Mouse (Mus musculus): ENCODE data around the gene Hivep3. TPM values are rescaled to one million over a fixed set of nuclear protein-coding genes. Genes with fewer than 3 reads are reported as not detected.
A peak's percentile ranks its signal among the peaks of the same experiment; 100 is the strongest.

Hivep3 gene
- polyA plus RNA-seq, 1 experiment: 1.7 TPM

GRCm38 (mm10) chr4:120101186-120101585 is 367.6 kb downstream of the Hivep3 start:
- no peaks in the 10 kb centered on the region for H3K27me3 ChIP-seq (ENCODE audit: control insufficient read depth, insufficient read depth, low read length)
- no peaks in the 10 kb centered on the region for H3K4me1 ChIP-seq (ENCODE audit: control insufficient read depth, insufficient read depth, low read length)
- H3K36me3 ChIP-seq (ENCODE audit: control insufficient read depth, insufficient read depth, low read length): no peaks in the 10 kb centered on the region
- H3K4me3 ChIP-seq (ENCODE audit: control insufficient read depth, low read depth, low read length): no peak overlapping the region
- no peak for TF ChIP-seq POLR2A (IDR thresholded peaks at IDR 0.05; ENCODE audit: control insufficient read depth, low read depth, low read length)
- TF ChIP-seq CTCF (IDR thresholded peaks at IDR 0.05; ENCODE audit: control insufficient read depth, insufficient read depth, insufficient replicate concordance, low read depth, low read length): no peak
- H3K27ac ChIP-seq (ENCODE audit: control insufficient read depth, insufficient read depth, low read depth, low read length): no peak overlapping the region

- peak; percentile 79; the same call in 1 of the 2 replicates for TF ChIP-seq CTCF (IDR thresholded peaks at IDR 0.05; ENCODE audit: control insufficient read depth, insufficient read depth, insufficient replicate concordance, low read depth, low read length)
- no peak for TF ChIP-seq POLR2A (IDR thresholded peaks at IDR 0.05; ENCODE audit: control insufficient read depth, low read depth, low read length)
- no peaks in the 10 kb centered on the region for H3K27me3 ChIP-seq (ENCODE audit: control insufficient read depth, insufficient read depth, low read length)
- no peak overlapping the region for H3K27ac ChIP-seq (ENCODE audit: control insufficient read depth, insufficient read depth, low read depth, low read length)
- no peak overlapping the region for H3K4me3 ChIP-seq (ENCODE audit: control insufficient read depth, low read depth, low read length)
- H3K36me3 ChIP-seq (ENCODE audit: control insufficient read depth, insufficient read depth, low read length): no peaks in the 10 kb centered on the region
- H3K4me1 ChIP-seq (ENCODE audit: control insufficient read depth, insufficient read depth, low read length): no peaks in the 10 kb centered on the region
Measured at GRCm38 (mm10) chr4:120104599-120104998, 371.0 kb downstream of the Hivep3 start.

GRCm38 (mm10) chr4:120106362-120106761 is 372.8 kb downstream of the Hivep3 start:
- H3K4me1 ChIP-seq (ENCODE audit: control insufficient read depth, insufficient read depth, low read length): no peaks in the 10 kb centered on the region

GRCm38 (mm10) chr4:120107787-120108186 is 374.2 kb downstream of the Hivep3 start:
- H3K27me3 ChIP-seq (ENCODE audit: control insufficient read depth, insufficient read depth, low read length): no peaks in the 10 kb centered on the region
- no peaks in the 10 kb centered on the region for H3K36me3 ChIP-seq (ENCODE audit: control insufficient read depth, insufficient read depth, low read length)
- no peak overlapping the region for H3K4me3 ChIP-seq (ENCODE audit: control insufficient read depth, low read depth, low read length)
- no peaks in the 10 kb centered on the region for H3K4me1 ChIP-seq (ENCODE audit: control insufficient read depth, insufficient read depth, low read length)
- H3K27ac ChIP-seq (ENCODE audit: control insufficient read depth, insufficient read depth, low read depth, low read length): no peak overlapping the region
- TF ChIP-seq POLR2A (IDR thresholded peaks at IDR 0.05; ENCODE audit: control insufficient read depth, low read depth, low read length): no peak

More at GRCm38 (mm10) chr4:120106362-120106761, 372.8 kb downstream of the Hivep3 start:
- no peak overlapping the region for H3K27ac ChIP-seq (ENCODE audit: control insufficient read depth, insufficient read depth, low read depth, low read length)
- no peaks in the 10 kb centered on the region for H3K36me3 ChIP-seq (ENCODE audit: control insufficient read depth, insufficient read depth, low read length)
- no peak for TF ChIP-seq CTCF (IDR thresholded peaks at IDR 0.05; ENCODE audit: control insufficient read depth, insufficient read depth, insufficient replicate concordance, low read depth, low read length)
- no peak for TF ChIP-seq POLR2A (IDR thresholded peaks at IDR 0.05; ENCODE audit: control insufficient read depth, low read depth, low read length)
- no peaks in the 10 kb centered on the region for H3K27me3 ChIP-seq (ENCODE audit: control insufficient read depth, insufficient read depth, low read length)
- no peak overlapping the region for H3K4me3 ChIP-seq (ENCODE audit: control insufficient read depth, low read depth, low read length)

GRCm38 (mm10) chr4:120115516-120115915 is 381.9 kb downstream of the Hivep3 start:
- no peak overlapping the region for H3K27ac ChIP-seq (ENCODE audit: control insufficient read depth, insufficient read depth, low read depth, low read length)
- H3K36me3 ChIP-seq (ENCODE audit: control insufficient read depth, insufficient read depth, low read length): no peaks in the 10 kb centered on the region
- no peaks in the 10 kb centered on the region for H3K4me1 ChIP-seq (ENCODE audit: control insufficient read depth, insufficient read depth, low read length)
- H3K27me3 ChIP-seq (ENCODE audit: control insufficient read depth, insufficient read depth, low read length): no peaks in the 10 kb centered on the region
- TF ChIP-seq CTCF (IDR thresholded peaks at IDR 0.05; ENCODE audit: control insufficient read depth, insufficient read depth, insufficient replicate concordance, low read depth, low read length): no peak
- TF ChIP-seq POLR2A (IDR thresholded peaks at IDR 0.05; ENCODE audit: control insufficient read depth, low read depth, low read length): no peak
- no peak overlapping the region for H3K4me3 ChIP-seq (ENCODE audit: control insufficient read depth, low read depth, low read length)

GRCm38 (mm10) chr4:120116312-120116711 is 382.7 kb downstream of the Hivep3 start:
- Histone ChIP-seq H3K36me3 (ENCODE audit: control insufficient read depth, insufficient read depth, low read length) (no peaks in the 10 kb centered on the region), H3K27me3 (ENCODE audit: control insufficient read depth, insufficient read depth, low read length) (no peaks in the 10 kb centered on the region), H3K27ac (ENCODE audit: control insufficient read depth, insufficient read depth, low read depth, low read length) (no peak overlapping the region), H3K4me1 (ENCODE audit: control insufficient read depth, insufficient read depth, low read length) (no peaks in the 10 kb centered on the region), H3K4me3 (ENCODE audit: control insufficient read depth, low read depth, low read length) (no peak overlapping the region)
- TF ChIP-seq CTCF (IDR thresholded peaks at IDR 0.05; ENCODE audit: control insufficient read depth, insufficient read depth, insufficient replicate concordance, low read depth, low read length) (no peak), POLR2A (IDR thresholded peaks at IDR 0.05; ENCODE audit: control insufficient read depth, low read depth, low read length) (no peak)

- H3K4me1 ChIP-seq (ENCODE audit: control insufficient read depth, insufficient read depth, low read length): no peaks in the 10 kb centered on the region
- no peaks in the 10 kb centered on the region for H3K27me3 ChIP-seq (ENCODE audit: control insufficient read depth, insufficient read depth, low read length)
- H3K4me3 ChIP-seq (ENCODE audit: control insufficient read depth, low read depth, low read length): no peak overlapping the region
- TF ChIP-seq POLR2A (IDR thresholded peaks at IDR 0.05; ENCODE audit: control insufficient read depth, low read depth, low read length) (no peak), CTCF (IDR thresholded peaks at IDR 0.05; ENCODE audit: control insufficient read depth, insufficient read depth, insufficient replicate concordance, low read depth, low read length) (peak; percentile 87; the same call in 1 of the 2 replicates)
- no peaks in the 10 kb centered on the region for H3K36me3 ChIP-seq (ENCODE audit: control insufficient read depth, insufficient read depth, low read length)
- H3K27ac ChIP-seq (ENCODE audit: control insufficient read depth, insufficient read depth, low read depth, low read length): no peak overlapping the region
Measured at GRCm38 (mm10) chr4:120120276-120120675, 386.7 kb downstream of the Hivep3 start.

DNA sequence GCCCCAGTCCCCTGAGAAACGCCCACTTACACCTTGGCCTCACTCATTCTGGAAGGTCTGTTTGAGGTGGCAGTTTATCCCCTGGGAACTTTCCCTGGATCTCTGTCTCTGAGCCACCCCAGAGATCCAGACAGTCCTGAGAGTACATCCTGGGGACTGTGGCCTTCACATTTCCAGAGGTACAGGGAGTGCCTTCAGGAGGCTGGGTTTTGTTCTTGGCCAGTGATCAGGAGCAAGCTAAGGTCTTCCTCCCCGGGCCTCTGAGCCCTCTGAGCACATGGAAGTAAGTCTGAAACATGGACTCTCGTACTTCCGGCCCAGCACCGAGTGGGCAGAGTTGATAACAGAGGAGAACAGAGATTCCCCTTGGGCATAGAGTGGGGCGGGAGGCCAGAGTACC is 391.1 kb downstream of the Hivep3 start:
- H3K4me3 ChIP-seq (ENCODE audit: control insufficient read depth, low read depth, low read length): no peak overlapping the region
- H3K27ac ChIP-seq (ENCODE audit: control insufficient read depth, insufficient read depth, low read depth, low read length): no peak overlapping the region
- no peak for TF ChIP-seq CTCF (IDR thresholded peaks at IDR 0.05; ENCODE audit: control insufficient read depth, insufficient read depth, insufficient replicate concordance, low read depth, low read length)
- TF ChIP-seq POLR2A (IDR thresholded peaks at IDR 0.05; ENCODE audit: control insufficient read depth, low read depth, low read length): no peak
- no peaks in the 10 kb centered on the region for H3K27me3 ChIP-seq (ENCODE audit: control insufficient read depth, insufficient read depth, low read length)
- H3K4me1 ChIP-seq (ENCODE audit: control insufficient read depth, insufficient read depth, low read length): no peaks in the 10 kb centered on the region
- H3K36me3 ChIP-seq (ENCODE audit: control insufficient read depth, insufficient read depth, low read length): no peaks in the 10 kb centered on the region
